Mouse (Mus musculus): ENCODE measurements at regions not wholly inside any gene's neighbourhood (a gene's known extent, or its start where the extent isn't known, plus 50 kb on each side); places are given as distances from the start of the nearest gene placed in this dataset.

- Histone ChIP-seq H3K36me3 (ENCODE audit: insufficient read depth, low read length) (no peaks in the 10 kb centered on the region), H3K4me3 (replicated peaks; ENCODE audit: low read length) (no peak overlapping the region), H3K4me1 (replicated peaks; ENCODE audit: low read depth, low read length) (no peaks in the 10 kb centered on the region), H3K27me3 (ENCODE audit: insufficient read depth, low read length) (no peaks in the 10 kb centered on the region), H3K9me3 (ENCODE audit: low read length) (no peaks in the 10 kb centered on the region)
- TF ChIP-seq NANOG (IDR thresholded peaks at IDR 0.05; ENCODE audit: borderline replicate concordance, low read length) (no peak), POU5F1 (IDR thresholded peaks at IDR 0.05; ENCODE audit: borderline replicate concordance, low read length) (no peak), CTCF (conservative IDR thresholded peaks at IDR 0.05; ENCODE audit: low read length) (no peak)
These were observed 993.8 kb upstream of the Jmjd1c start for GRCm38 (mm10) chr10:66102103-66102502.

- Histone ChIP-seq H3K9me3 (ENCODE audit: low read length) (no peaks in the 10 kb centered on the region), H3K4me3 (replicated peaks; ENCODE audit: low read length) (no peak overlapping the region), H3K4me1 (replicated peaks; ENCODE audit: low read depth, low read length) (no peaks in the 10 kb centered on the region), H3K27me3 (ENCODE audit: insufficient read depth, low read length) (no peaks in the 10 kb centered on the region), H3K36me3 (ENCODE audit: insufficient read depth, low read length) (no peaks in the 10 kb centered on the region)
- TF ChIP-seq POU5F1 (IDR thresholded peaks at IDR 0.05; ENCODE audit: borderline replicate concordance, low read length): no peak
- no peak for TF ChIP-seq CTCF (conservative IDR thresholded peaks at IDR 0.05; ENCODE audit: low read length)
- no peak for TF ChIP-seq NANOG (IDR thresholded peaks at IDR 0.05; ENCODE audit: borderline replicate concordance, low read length)
These were observed 964.6 kb upstream of the Jmjd1c start for GRCm38 (mm10) chr10:66131361-66131760.

- no peak for TF ChIP-seq NANOG (IDR thresholded peaks at IDR 0.05; ENCODE audit: borderline replicate concordance, low read length)
- TF ChIP-seq CTCF (conservative IDR thresholded peaks at IDR 0.05; ENCODE audit: low read length): no peak
- TF ChIP-seq POU5F1 (IDR thresholded peaks at IDR 0.05; ENCODE audit: borderline replicate concordance, low read length): no peak
- Histone ChIP-seq H3K4me1 (replicated peaks; ENCODE audit: low read depth, low read length) (no peaks in the 10 kb centered on the region), H3K36me3 (ENCODE audit: insufficient read depth, low read length) (no peaks in the 10 kb centered on the region), H3K4me3 (replicated peaks; ENCODE audit: low read length) (no peak overlapping the region), H3K27me3 (ENCODE audit: insufficient read depth, low read length) (no peaks in the 10 kb centered on the region), H3K9me3 (ENCODE audit: low read length) (no peaks in the 10 kb centered on the region)
These were observed 963.9 kb upstream of the Jmjd1c start for GRCm38 (mm10) chr10:66132025-66132424.

- Histone ChIP-seq H3K27me3 (ENCODE audit: insufficient read depth, low read length) (no peaks in the 10 kb centered on the region), H3K36me3 (ENCODE audit: insufficient read depth, low read length) (no peaks in the 10 kb centered on the region), H3K9me3 (ENCODE audit: low read length) (no peaks in the 10 kb centered on the region), H3K4me3 (replicated peaks; ENCODE audit: low read length) (no peak overlapping the region), H3K4me1 (replicated peaks; ENCODE audit: low read depth, low read length) (no peaks in the 10 kb centered on the region)
- TF ChIP-seq CTCF (conservative IDR thresholded peaks at IDR 0.05; ENCODE audit: low read length): no peak
- no peak for TF ChIP-seq POU5F1 (IDR thresholded peaks at IDR 0.05; ENCODE audit: borderline replicate concordance, low read length)
- TF ChIP-seq NANOG (IDR thresholded peaks at IDR 0.05; ENCODE audit: borderline replicate concordance, low read length): no peak
These were observed 953.5 kb upstream of the Jmjd1c start for GRCm38 (mm10) chr10:66142413-66142812.

GRCm38 (mm10) chr10:66142910-66143309 is 953.0 kb upstream of the Jmjd1c start:
- TF ChIP-seq NANOG (IDR thresholded peaks at IDR 0.05; ENCODE audit: borderline replicate concordance, low read length) (no peak), POU5F1 (IDR thresholded peaks at IDR 0.05; ENCODE audit: borderline replicate concordance, low read length) (no peak), CTCF (conservative IDR thresholded peaks at IDR 0.05; ENCODE audit: low read length) (no peak)
- Histone ChIP-seq H3K36me3 (ENCODE audit: insufficient read depth, low read length) (no peaks in the 10 kb centered on the region), H3K4me1 (replicated peaks; ENCODE audit: low read depth, low read length) (no peaks in the 10 kb centered on the region), H3K4me3 (replicated peaks; ENCODE audit: low read length) (no peak overlapping the region), H3K27me3 (ENCODE audit: insufficient read depth, low read length) (no peaks in the 10 kb centered on the region), H3K9me3 (ENCODE audit: low read length) (no peaks in the 10 kb centered on the region)

GRCm38 (mm10) chr10:66150966-66151365 is 945.0 kb upstream of the Jmjd1c start:
- Histone ChIP-seq H3K4me3 (replicated peaks; ENCODE audit: low read length) (no peak overlapping the region), H3K4me1 (replicated peaks; ENCODE audit: low read depth, low read length) (no peaks in the 10 kb centered on the region), H3K9me3 (ENCODE audit: low read length) (no peaks in the 10 kb centered on the region), H3K27me3 (ENCODE audit: insufficient read depth, low read length) (no peaks in the 10 kb centered on the region), H3K36me3 (ENCODE audit: insufficient read depth, low read length) (no peaks in the 10 kb centered on the region)
- TF ChIP-seq POU5F1 (IDR thresholded peaks at IDR 0.05; ENCODE audit: borderline replicate concordance, low read length) (no peak), NANOG (IDR thresholded peaks at IDR 0.05; ENCODE audit: borderline replicate concordance, low read length) (no peak), CTCF (conservative IDR thresholded peaks at IDR 0.05; ENCODE audit: low read length) (no peak)

GRCm38 (mm10) chr10:66152777-66153176 is 943.1 kb upstream of the Jmjd1c start:
- no peaks in the 10 kb centered on the region for H3K4me1 ChIP-seq (replicated peaks; ENCODE audit: low read depth, low read length)
- no peaks in the 10 kb centered on the region for H3K9me3 ChIP-seq (ENCODE audit: low read length)
- TF ChIP-seq CTCF (conservative IDR thresholded peaks at IDR 0.05; ENCODE audit: low read length) (no peak), NANOG (IDR thresholded peaks at IDR 0.05; ENCODE audit: borderline replicate concordance, low read length) (no peak), POU5F1 (IDR thresholded peaks at IDR 0.05; ENCODE audit: borderline replicate concordance, low read length) (no peak)
- no peaks in the 10 kb centered on the region for H3K36me3 ChIP-seq (ENCODE audit: insufficient read depth, low read length)
- H3K4me3 ChIP-seq (replicated peaks; ENCODE audit: low read length): no peak overlapping the region
- H3K27me3 ChIP-seq (ENCODE audit: insufficient read depth, low read length): no peaks in the 10 kb centered on the region

- no peaks in the 10 kb centered on the region for H3K9me3 ChIP-seq (ENCODE audit: low read length)
- no peak for TF ChIP-seq CTCF (conservative IDR thresholded peaks at IDR 0.05; ENCODE audit: low read length)
- no peak for TF ChIP-seq NANOG (IDR thresholded peaks at IDR 0.05; ENCODE audit: borderline replicate concordance, low read length)
- TF ChIP-seq POU5F1 (IDR thresholded peaks at IDR 0.05; ENCODE audit: borderline replicate concordance, low read length): no peak
- no peak overlapping the region for H3K4me3 ChIP-seq (replicated peaks; ENCODE audit: low read length)
- no peaks in the 10 kb centered on the region for H3K36me3 ChIP-seq (ENCODE audit: insufficient read depth, low read length)
- H3K4me1 ChIP-seq (replicated peaks; ENCODE audit: low read depth, low read length): no peaks in the 10 kb centered on the region
- H3K27me3 ChIP-seq (ENCODE audit: insufficient read depth, low read length): no peaks in the 10 kb centered on the region
These were observed 934.9 kb upstream of the Jmjd1c start for GRCm38 (mm10) chr10:66160916-66161556.

- H3K36me3 ChIP-seq (ENCODE audit: insufficient read depth, low read length): no peaks in the 10 kb centered on the region
- no peaks in the 10 kb centered on the region for H3K9me3 ChIP-seq (ENCODE audit: low read length)
- no peak for TF ChIP-seq NANOG (IDR thresholded peaks at IDR 0.05; ENCODE audit: borderline replicate concordance, low read length)
- TF ChIP-seq CTCF (conservative IDR thresholded peaks at IDR 0.05; ENCODE audit: low read length): no peak
- TF ChIP-seq POU5F1 (IDR thresholded peaks at IDR 0.05; ENCODE audit: borderline replicate concordance, low read length): no peak
- H3K4me1 ChIP-seq (replicated peaks; ENCODE audit: low read depth, low read length): no peaks in the 10 kb centered on the region
- no peak overlapping the region for H3K4me3 ChIP-seq (replicated peaks; ENCODE audit: low read length)
- no peaks in the 10 kb centered on the region for H3K27me3 ChIP-seq (ENCODE audit: insufficient read depth, low read length)
These were observed 923.1 kb upstream of the Jmjd1c start for GRCm38 (mm10) chr10:66172803-66173202.

Data from E14TG2a.4 (cell line).